14 mouse cellular contexts compared by ENCODE assay signal in the genomic region with DNA sequence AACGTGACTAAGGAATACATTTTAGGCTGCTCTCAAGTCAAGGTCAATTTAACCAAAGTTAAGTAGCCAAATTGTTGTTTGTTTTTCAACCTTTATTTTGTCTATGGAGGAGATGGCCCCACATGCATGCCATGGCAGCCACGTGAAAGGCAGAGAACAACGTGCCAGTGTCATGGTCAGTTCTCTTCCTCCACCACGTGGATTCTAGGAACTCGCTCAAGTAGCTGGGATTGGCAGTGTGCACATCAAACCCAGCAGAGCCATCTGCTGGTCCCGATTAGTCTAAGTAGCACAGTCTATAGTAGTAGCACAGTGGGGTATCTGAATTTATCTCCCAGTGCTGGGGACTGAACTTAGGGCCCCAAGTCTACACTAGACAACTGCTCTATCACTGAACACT. TPM values are rescaled to one million over a fixed set of nuclear protein-coding genes. Genes with fewer than 3 reads are reported as not detected.
"Had no signal": no experiment of that assay in that cellular context is flagged by ENCODE, and none has a peak within 500 bp of the region (broad histone marks: within the 10 kb centered on the region; RNA-seq: fewer than 3 reads in every experiment).

No protein-coding gene starts in this region.

- H3K4me1 ChIP-seq: hindbrain, embryonic 15.5 days; limb, embryonic 15.5 days; midbrain, embryonic 13.5 days; neural tube, embryonic 15.5 days had no signal

- H3K27ac ChIP-seq: hindbrain, embryonic 15.5 days; limb, embryonic 15.5 days; midbrain, embryonic 13.5 days; neural tube, embryonic 15.5 days; stomach, postnatal 0 days had no signal

- ATAC-seq: intestine, embryonic 16.5 days; midbrain, embryonic 13.5 days had no signal

- H3K4me3 ChIP-seq: hindbrain, embryonic 15.5 days; limb, embryonic 15.5 days; midbrain, embryonic 13.5 days; myocyte; neural tube, embryonic 15.5 days had no signal

- H3K9ac ChIP-seq: hindbrain, embryonic 15.5 days; limb, embryonic 15.5 days; midbrain, embryonic 13.5 days; neural tube, embryonic 15.5 days had no signal

- H3K27me3 ChIP-seq: hindbrain, embryonic 15.5 days; limb, embryonic 15.5 days; midbrain, embryonic 13.5 days; neural tube, embryonic 15.5 days had no signal

- H3K4me2 ChIP-seq: hindbrain, embryonic 15.5 days; limb, embryonic 15.5 days; midbrain, embryonic 13.5 days; neural tube, embryonic 15.5 days had no signal

- DNase-seq: layer of hippocampus, postnatal 36 days; lung, adult 18-20 months; right cerebral cortex, adult 18-20 months; right cerebral cortex, postnatal 25 days had no signal

- H3K9me3 ChIP-seq: hindbrain, embryonic 15.5 days; limb, embryonic 15.5 days; midbrain, embryonic 13.5 days; neural tube, embryonic 15.5 days had no signal

RNA-seq across cellular contexts. Expression of gene Angptl3, which starts 38.1 kb away (rescaled TPM):
- total RNA-seq: left cerebral cortex, postnatal 25 days had no signal
- polyA plus RNA-seq: large intestine, adult 2 months; small intestine, adult 2 months had no signal
